Mouse (Mus musculus): ENCODE measurements around the gene Cspg4.

- TF ChIP-seq CTCF (conservative IDR thresholded peaks at IDR 0.05; ENCODE audit: low read length), result no peak
- TF ChIP-seq NANOG (IDR thresholded peaks at IDR 0.05; ENCODE audit: borderline replicate concordance, low read length), result no peak
Measured at GRCm38 (mm10) chr9:56866430-56866829, 1.6 kb downstream of the Cspg4 start.
